Mouse (Mus musculus) lung, adult 2 months (tissue): ENCODE measurements around the gene Pi4k2b.

Experiments used
- CTCF ChIP-seq: fragments of 200-500 bp; IDR thresholded peaks from 2 replicates; pipeline ENCODE4 v1.5.1; 2011; ENCODE audit warnings: mild to moderate bottlenecking, low read length, control low read depth; ENCODE audit not compliant: insufficient read depth
- POLR2A ChIP-seq: fragments of 200-500 bp; IDR thresholded peaks from 2 replicates; pipeline ENCODE4 v1.6.1; 2011; ENCODE audit warnings: low read depth, mild to moderate bottlenecking, control low read depth, low read length, borderline replicate concordance; ENCODE audit errors: extremely low read depth

GRCm38 (mm10) chr5:52736046-52736445 lies 5.3 kb upstream of the Pi4k2b start:
- TF ChIP-seq POLR2A: no peak
- TF ChIP-seq CTCF: no peak
